Mouse (Mus musculus) heart, adult 2 months (tissue): ENCODE measurements at regions not wholly inside any gene's neighbourhood (a gene's known extent, or its start where the extent isn't known, plus 50 kb on each side); places are given as distances from the start of the nearest gene placed in this dataset.

Source experiments
- CTCF ChIP-seq: fragments of 200-600 bp; IDR thresholded peaks from 2 replicates; pipeline ENCODE4 v1.8.1; 2022; ENCODE audit warnings: antibody characterized with exemption, mild to moderate bottlenecking, moderate library complexity
- EP300 ChIP-seq: fragments of 200-500 bp; IDR thresholded peaks from 2 replicates; pipeline ENCODE4 v1.6.1; 2011; ENCODE audit warnings: low read depth, low read length, control low read depth; ENCODE audit not compliant: insufficient read depth
- POLR2A ChIP-seq: fragments of 200-500 bp; IDR thresholded peaks from 2 replicates; pipeline ENCODE4 v1.6.1; 2011; ENCODE audit warnings: mild to moderate bottlenecking, low read depth, low read length, control low read depth; ENCODE audit not compliant: insufficient read depth

DNA sequence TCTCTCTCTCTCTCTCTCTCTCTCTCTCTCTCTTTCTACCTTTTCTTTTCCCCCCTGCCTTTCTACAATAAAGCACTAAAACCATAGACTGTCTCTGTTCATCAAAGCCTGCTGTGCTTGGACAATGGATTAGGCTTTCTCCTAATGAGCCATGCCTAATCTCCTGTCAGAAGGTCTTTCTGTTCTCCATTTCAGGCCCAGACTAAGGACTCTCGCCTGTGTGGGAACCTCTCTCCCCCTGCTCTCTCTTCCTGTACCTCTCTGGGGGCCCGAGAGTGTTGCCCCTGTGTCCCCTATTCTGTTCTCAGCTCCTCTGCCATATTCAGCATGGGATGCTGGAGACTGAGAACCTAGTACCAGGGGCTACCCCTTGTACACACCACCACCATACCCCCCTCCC is 184.5 kb upstream of the Dmd start:
- TF ChIP-seq CTCF, result no peak
- no peak for TF ChIP-seq EP300
- TF ChIP-seq POLR2A, result no peak
